Mouse (Mus musculus) liver, embryonic 14 days (tissue): ENCODE measurements around the gene Ciao2b. TPM values are rescaled to one million over a fixed set of nuclear protein-coding genes. Genes with fewer than 3 reads are reported as not detected.

Experiments
- polyA plus RNA-seq: library from polyadenylated mRNA; depleted of rRNA; stranded (reverse); fragments of >200 nt; gene quantifications from 2 replicates; pipeline ENCODE4 v1.2.3, GENCODE M21; 2012; rRNA removed

The Ciao2b gene
- polyA plus RNA-seq: 29.5 and 30.0 TPM in 2 replicates

GRCm38 (mm10) chr8:104641426-104642323 lies at the start of gene Ciao2b:
Gene Ciao2b (minus strand): TSS chr8:104641965.

GRCm38 (mm10) chr8:104630981-104631663 lies 10.6 kb downstream of the Ciao2b start, which contains the start of gene Rrad:
Gene Rrad (minus strand): TSS chr8:104631327.

GRCm38 (mm10) chr8:104624161-104624560 lies 17.6 kb downstream of the Ciao2b start, which contains the start of gene Cdh16:
Gene Cdh16 (minus strand): TSS chr8:104624396.

GRCm38 (mm10) chr8:104591133-104591834 lies 50.5 kb downstream of the Ciao2b start, which contains the start of gene Pdp2:
Gene Pdp2 (plus strand): TSS chr8:104591451.

Other genes with a start within 250 kb of the Ciao2b start
- gene Cmtm4, start 246.2 kb downstream of the Ciao2b start, polyA plus RNA-seq: 1.7 and 2.1 TPM in 2 replicates
- gene Dync1li2, start 198.9 kb downstream of the Ciao2b start, polyA plus RNA-seq: 10.9 and 11.0 TPM in 2 replicates
- gene Terb1, start 132.1 kb downstream of the Ciao2b start, polyA plus RNA-seq: 0.01 and 0.02 TPM in 2 replicates
- 26.9 and 27.7 TPM in 2 replicates for gene Nae1, start 107.3 kb downstream of the Ciao2b start, polyA plus RNA-seq
- gene Car7, start 107.3 kb downstream of the Ciao2b start, polyA plus RNA-seq: 3.9 and 4.9 TPM in 2 replicates
- 1.7 and 1.8 TPM in 2 replicates for gene Pdp2, start 50.5 kb downstream of the Ciao2b start, polyA plus RNA-seq
- gene Cdh16, start 17.6 kb downstream of the Ciao2b start, polyA plus RNA-seq: 0.02 and 0.05 TPM in 2 replicates
- 0.18 and 0.70 TPM in 2 replicates for gene Rrad, start 10.6 kb downstream of the Ciao2b start, polyA plus RNA-seq
- gene Ces2a, start 92.0 kb upstream of the Ciao2b start, polyA plus RNA-seq: 9.7 and 11.7 TPM in 2 replicates
- gene Ces2b, start 189.6 kb upstream of the Ciao2b start, polyA plus RNA-seq: 0.12 and 0.15 TPM in 2 replicates
- gene Ces2c, start 205.1 kb upstream of the Ciao2b start, polyA plus RNA-seq: 0.10 and 0.13 TPM in 2 replicates